Mouse (Mus musculus): ENCODE data around the gene Slc47a2.
A peak's percentile ranks its signal among the peaks of the same experiment; 100 is the strongest.

Slc47a2 gene

DNA sequence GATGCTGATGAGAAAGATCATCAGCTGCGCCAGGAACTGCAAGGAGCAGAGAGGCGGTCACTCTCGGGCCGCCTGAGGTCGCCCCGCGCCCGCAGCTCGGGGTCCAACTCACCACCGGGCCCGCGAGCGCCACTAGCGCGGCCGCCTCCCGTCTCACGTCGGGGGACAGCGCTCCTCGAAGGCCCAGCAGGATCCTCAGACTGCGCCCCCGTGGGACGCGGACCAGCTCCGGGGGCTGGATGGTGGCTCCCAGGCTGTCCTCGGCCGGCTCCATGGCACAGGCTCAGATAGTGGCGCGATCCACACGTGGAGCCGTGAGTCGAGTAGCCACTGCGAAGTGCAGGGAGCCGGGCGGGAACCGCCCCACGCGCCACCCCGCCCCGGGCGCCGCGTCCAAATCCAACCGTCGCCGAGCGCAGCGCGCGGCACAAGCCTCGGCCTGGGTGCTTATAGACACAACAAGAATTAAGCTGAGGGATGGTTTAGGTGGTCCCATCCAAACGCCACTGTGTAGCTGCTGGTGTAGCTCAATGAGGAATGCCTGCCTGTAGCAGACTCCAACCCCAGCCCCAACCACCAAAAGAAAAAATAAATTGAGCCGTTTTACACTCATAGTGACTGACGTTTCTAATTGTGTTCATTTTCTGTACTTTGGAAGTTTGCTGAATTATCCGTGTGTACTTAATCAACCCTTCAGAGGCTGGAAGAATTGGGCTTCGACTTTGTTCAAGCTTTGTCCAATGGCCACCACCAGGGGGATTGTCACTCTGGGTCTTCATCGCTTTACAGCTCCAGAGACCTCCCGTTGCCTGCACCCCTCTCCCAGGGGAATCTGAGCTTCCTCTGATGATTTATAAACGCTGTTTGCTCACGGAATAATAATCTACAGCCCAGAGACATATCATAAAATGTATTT is at the start of gene Slc47a2:
TSS of gene Slc47a2 (minus strand) at position 356 of the 916 bp plus-strand sequence.
- DNase-seq = peak; percentile 33 to 38

DNA sequence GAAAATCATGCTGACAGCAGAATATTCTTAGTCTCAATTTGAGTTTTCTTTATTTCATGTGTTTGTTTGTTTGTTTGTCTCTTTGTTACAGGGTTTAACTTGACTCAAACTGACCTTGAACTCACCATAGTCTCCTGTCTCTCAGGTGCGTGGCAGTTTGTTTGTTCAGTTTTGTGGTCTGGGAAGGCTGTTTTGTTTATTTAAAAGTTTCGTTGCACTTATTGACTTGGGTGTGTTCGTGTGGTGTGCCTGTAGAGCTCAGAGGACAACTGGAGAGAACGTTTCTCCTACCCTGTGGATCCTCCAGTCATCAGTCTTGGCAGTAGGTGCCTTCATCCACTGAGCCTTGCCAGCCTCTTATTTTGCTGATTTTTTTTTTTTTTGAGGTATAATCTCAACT is 46.3 kb upstream of the Slc47a2 start:
- no peak for DNase-seq

DNA sequence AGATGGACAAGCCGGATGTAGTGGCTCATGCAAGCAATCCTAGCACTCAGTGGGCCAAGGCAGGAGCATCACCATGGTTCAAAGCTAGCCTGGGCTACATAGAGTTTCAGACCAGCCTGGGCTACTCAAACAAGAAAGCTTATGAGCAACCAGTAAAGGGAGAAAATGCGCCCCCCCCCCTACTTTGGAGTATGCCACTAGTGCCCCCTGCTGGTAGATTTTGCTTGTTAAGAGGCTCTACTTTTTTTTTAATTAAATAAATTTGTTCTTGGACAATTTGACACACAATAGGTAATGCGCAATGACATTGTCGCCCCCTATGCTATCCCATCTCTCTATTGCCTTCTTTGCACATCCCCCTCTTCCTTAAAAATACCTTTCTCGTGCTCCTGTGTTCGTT is 45.4 kb upstream of the Slc47a2 start:
- peak in 1 of 2 experiments; percentile 23 for DNase-seq

DNA sequence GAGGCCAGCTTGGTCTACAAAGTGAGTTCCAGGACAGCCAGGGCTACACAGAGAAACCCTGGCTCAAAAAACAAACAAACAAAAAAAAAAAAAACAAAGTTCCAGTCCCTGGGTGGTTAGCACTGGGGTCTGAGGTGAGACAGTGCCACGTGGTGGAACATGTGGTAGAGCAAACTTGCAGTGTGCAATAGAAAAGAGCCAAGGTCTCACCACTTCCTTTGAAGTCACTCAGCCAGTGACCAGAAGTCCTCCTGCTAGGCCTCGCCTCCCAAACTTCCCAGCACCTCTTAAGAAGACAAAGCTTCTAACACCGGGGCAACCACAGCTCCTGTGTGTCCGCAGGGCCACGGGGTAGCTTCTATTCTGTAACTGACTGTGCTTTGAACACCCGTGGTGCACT is 44.6 kb upstream of the Slc47a2 start:
- no peak for DNase-seq

DNA sequence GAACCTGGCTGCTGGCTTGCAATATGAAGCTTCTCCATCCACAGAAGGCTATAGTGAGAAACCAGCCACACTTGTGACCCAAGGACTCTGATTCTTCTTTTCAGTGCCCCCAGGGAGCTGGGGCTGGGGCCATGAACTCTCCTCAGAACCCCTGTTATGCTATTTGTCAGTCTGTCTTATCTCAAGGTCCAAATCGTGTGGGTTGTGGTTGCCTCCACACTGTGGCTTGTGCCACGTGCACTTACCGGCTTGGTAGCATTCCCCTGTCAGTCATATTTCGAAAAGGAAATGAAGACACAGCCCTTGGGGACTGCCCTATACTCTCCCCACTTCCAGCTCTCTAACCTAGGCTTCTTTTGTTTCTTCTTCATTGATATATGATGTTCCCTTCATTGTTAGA is 43.1 kb upstream of the Slc47a2 start:
- no peak for DNase-seq

DNA sequence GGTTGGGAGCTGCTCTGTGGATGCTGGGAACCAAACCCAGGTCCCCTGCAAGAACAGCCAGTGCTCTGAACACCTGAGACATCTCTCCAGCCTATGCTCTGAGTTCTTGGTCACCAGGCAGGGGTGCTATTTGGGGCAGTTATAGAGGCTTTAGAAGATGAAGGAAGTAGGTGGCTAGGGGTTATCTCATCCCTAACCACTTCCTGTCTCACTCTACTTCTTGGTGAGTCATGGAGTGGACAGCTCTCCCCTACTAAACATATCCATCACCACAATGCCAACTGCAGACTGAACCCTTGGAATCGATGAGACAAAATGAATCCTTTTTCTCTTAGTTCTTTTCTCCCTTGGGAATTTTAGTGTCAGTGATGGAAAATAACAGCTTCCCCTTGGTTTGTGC is 38.6 kb upstream of the Slc47a2 start:
- no peak for DNase-seq

DNA sequence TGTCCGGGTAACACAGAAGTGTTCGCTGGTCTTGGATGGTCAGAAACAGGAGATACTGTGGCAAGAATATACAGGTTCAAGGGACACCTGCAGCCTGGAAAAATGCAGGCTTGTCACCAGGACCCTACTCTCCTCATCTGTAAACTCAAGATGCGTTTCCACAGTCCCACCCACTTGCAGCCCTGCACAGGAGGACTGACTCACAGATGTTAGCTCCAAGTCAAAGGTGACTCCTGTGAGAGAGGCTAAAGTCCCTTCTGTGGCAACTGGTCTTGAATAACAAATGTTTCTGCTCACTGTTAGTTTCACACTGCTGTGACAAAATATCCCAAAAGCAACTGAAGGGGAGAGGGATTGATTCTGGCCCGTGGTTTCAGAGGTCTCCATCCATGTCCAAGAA is 36.0 kb upstream of the Slc47a2 start:
- no peak for DNase-seq

DNA sequence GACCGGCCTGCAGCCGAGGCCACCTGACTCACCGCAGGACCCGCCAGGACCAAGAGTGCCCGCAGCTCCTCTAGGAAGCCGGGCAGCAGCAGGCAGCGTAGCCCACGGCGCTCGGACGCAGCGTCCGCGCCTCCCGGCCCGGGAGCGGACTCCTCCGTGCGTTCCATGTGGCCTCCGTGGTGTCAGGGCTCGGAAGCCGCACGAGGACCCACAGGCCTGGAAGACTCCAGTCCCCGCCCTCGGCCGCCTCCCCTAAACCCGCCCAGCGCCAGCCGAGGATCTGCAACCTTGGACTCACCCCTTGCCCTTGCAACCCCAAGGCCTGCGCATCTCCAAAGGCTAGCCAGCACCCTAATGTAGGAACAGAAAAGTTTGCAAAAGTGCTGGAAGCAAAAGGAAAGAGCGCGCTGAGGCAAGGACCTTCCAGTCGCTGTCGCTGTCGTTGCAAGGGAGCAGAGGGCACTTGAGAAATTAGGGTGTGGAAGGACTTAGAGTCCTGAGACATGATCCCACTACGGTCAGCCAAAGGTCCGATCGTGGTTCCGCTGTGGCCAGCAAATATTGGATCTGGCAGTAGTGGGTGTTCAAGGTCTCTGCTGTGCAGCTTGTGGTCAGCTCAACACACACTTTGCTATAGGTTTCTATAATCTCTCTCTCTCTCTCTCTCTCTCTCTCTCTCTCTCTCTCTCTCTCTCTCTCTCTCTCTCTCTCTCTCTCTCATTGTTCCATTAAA is 35.4 kb upstream of the Slc47a2 start, which contains the start of gene Slc47a1:
TSS of gene Slc47a1 (minus strand) at position 465 of the 733 bp plus-strand sequence.
- peak in 1 of 2 experiments; percentile 39 for DNase-seq

DNA sequence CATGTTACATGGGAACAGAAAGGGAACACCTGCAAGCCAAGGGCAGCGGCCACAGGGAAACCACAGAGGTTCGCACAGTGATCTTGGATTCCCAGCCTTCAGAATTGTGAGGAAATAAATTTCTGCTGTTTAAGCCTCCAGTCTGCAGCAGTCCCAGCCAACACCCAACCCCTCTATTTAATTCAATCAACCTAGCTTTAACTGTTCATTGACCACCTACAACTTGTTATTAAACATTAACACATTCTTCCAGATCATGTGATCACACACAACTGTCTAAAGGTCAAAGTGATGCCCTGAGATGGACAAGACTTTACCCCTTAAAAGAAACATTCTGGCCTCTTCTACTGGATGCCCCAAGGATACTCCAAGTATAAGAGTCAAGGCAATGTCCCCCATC is 26.0 kb upstream of the Slc47a2 start:
- no peak for DNase-seq

DNA sequence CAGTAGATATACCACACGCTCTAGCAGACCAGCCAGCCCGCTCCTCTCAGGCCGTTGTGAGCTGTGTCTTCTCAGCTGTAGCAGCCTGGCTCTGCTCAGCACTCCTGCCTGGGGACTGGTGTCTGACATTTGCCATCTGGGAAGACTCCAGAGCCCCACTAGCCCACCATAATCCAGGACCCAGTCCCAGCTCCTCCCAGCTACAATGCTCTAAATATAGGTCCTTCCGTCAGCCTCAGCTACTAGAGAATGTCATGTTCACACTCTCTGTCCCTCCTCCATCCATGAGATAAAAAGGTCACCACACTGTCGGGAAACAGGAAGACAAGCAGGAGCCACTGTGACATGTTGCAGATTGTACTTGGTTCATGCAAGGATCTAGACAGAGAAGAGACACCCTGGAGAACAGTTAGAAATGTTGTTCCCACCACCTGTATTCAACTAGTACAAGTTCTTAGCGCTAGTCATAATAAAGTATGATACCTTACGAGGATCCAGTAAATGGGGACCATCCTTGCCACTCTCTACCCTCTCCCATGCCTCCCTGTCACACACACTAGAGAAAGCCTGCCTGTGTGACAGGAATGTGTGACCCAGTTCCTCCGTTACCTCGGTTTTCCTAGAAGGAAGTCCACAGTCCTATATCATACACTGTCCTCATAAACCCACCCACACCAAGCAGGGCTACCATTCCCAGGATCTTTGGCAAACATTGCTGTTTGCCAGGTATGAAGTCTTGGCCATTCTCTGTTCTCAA is 24.0 kb upstream of the Slc47a2 start:
- DNase-seq = peak; percentile 12 to 72

DNA sequence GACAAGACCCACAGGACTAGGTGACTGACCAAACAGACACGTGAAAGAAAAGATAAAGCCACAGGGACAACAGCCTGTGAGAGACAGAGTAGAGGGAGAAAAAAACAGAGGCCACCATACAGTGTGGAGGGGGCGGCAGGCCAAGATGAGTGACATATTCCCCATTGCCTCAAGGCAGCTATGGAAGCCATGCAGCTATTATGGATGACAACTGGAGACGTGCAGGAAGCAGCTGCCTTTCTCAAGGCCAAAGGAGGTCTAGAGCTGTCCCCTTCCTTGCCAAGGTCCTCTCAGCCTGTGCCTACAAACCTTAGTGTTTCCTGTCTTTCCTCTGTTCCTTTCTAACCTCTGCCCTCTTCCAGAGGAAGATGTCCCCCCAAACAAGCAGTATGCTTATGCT is 23.3 kb upstream of the Slc47a2 start:
- DNase-seq = no peak

DNA sequence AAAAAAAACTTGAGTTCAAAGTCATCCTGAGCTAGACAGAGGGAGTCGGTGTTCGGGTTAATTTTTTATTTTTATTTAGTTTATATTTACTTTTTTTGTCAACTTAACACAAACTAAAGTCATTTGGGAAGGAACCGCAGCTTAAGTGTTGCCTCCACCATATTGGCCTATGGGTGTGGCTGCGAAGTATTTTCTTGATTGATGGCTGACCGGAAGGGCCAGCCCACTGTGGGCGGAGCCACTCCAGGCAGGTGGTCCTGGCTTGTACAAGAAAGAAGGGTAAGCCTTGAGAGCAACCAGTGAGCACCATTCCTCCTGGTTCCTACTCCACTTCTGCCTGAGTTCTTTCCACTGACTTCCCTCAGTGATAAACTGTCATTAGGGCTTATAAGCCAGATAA is 21.4 kb upstream of the Slc47a2 start:
- DNase-seq = no peak

DNA sequence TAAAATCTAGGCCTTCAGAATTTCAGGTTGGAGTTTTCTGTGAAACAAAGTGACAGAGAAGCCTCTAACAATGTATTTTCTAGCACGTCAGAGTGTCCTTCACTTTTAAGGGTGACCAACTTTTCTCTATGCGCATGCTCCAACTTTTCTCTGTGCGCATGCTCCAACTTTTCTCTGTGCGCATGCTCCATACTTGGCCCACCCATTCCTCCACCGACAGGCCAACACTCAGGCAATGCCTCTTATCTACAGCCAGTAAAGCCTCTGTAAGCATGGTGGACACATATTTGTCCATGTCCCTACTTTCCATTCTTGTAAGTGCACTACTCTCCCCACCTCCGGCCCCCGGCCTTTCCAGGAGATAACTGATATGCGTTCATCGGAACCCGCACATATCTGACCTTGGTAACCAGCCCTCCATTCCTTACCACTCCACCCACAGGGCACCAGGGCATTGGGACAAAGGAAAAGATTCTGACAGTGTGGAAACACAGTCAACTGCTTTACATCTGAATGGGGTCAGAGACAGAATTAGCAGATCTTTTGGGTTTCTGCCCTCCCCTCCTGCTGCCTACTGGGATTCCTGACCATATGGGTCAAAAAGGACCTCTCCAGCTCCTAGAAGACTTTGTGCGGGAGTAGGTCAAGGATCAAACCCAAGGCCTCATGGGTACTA is 19.0 kb upstream of the Slc47a2 start:
- DNase-seq = no peak

DNA sequence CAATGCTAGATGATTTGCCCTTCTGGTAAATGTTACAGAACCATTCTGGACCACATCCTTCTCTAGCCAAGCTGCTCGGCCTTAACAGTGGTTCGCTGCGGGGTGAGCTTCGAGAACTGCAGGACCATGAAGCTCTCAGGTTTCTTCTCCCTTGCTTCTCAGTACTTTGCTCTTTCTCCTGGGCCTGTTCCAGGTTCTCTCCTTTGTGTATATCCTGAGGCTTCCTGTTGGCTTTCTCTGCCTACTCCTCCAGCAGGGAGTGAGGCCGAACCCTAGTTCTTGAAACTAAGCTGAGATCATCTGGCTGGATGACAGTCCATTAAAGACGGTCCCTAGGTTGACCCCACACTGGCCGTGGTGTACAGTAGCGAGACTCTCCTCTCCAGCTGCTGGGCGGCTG is 13.9 kb upstream of the Slc47a2 start:
- DNase-seq = no peak

DNA sequence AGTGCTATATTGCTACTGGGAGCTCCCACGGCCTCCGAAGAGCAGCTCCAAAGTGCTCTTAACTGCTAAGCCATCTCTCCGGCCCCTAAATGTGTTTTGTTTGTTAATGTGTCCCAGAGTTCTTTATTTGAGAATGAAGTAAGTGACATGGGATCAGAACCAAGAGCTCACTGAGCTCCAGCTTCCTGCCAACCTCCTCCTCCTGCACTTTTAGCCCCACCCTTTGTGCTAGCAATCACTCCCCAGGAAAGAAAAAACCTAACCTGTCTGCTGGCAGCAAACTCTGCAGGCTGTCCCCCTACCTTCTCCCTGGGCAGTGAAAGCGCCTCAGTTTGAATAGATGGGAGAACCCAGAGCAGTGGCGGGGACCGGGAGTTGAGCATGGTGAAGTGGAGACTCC is 13.5 kb upstream of the Slc47a2 start:
- no peak for DNase-seq

DNA sequence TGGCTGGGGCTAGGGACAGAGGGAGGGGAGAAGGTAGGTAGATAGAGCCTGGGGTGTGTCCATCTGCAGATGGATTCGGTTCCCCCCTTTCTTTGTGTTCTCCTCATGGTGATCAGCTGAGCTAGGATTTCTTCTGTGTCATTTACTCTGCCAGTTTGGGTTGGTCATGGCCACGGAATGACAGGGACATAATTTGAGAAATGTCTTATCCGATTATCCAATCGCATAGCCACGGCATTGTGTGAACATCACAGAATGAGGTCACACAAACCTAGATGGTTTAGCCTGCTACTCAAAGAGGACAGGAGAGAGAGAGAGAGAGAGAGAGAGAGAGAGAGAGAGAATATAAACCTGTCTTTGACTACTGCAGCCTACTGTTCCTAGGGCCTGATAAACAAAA is 12.7 kb upstream of the Slc47a2 start:
- no peak for DNase-seq

DNA sequence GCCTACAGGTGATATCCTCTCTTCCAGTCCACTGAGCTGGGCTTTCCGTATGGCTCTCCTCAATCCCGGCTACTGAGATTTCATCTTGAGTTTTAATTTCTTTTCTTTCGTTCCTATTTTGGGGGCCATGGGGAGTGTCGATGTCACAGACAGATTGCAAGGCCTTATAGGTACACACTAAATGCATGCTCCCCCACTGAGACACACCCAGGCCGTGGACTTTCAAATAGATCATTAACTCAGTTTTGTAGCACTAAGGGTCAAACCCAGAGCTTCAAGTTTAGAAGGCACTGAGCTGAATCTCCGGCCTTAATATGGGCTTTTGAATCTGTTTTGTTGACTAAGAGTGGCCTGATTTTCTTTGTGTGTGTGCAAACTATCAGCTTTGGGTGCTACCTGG is 11.7 kb upstream of the Slc47a2 start:
- no peak for DNase-seq

DNA sequence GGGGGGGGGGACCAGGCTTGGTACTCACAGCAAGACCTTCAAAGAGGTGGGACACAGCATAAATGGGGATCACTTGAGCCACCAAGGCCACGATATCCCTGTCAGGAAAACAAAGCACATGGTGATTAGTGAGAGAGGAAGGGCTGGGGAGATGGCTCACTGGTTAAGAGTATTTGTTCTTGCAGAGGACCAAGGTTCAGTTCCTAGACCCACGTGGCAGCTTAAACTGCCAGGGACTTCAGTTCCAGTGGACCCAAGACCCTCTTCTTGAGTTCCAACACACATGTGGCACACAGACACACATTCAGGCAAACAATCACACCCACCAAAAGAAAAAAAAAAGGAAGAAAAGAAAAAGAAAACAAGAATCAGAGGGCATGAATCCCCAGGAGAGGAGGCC is 10.4 kb upstream of the Slc47a2 start:
- DNase-seq = no peak

DNA sequence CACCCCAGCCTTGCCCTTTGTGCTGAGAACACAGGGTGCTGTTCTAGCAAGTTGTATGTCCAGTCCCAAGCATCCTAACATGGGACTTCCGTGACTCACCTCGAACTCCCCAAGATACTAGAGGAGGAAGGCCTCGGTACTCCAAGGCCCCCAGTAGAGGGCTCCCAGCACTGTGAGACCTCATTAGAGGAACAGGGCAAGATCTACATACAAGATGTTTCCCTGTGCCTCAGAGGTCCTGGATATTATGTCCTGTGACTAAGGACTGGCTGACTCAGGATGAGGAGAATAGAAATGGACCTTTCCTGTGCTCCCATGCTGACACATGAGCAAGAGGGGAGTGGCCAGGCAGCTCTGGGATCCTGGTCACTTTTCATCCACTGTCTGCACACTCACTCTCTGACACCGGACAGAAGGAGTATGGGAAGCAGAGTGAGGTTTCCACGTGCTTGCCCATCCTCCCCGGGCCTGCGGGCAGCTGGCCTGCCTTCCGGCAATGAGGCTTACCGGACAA is 9.5 kb upstream of the Slc47a2 start:
- no peak for DNase-seq

DNA sequence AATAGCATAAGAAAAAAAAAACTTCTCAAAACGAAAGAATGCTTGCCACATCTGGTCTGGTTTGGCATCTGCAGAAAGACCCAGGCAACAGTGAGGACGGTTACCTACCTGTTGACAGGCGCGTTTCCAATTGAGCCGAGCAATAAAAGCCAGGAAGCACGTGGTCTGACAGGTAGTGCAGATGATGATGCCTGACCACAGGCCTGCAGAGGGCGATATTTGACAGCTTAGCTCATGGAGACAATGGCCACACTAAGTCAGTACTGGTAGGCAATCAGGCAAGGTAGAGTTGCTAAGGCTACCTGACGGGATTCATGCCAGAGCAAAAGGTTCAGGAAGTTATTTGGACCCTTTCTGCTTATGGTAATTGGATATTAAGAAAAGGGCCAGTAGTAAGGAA is 6.7 kb upstream of the Slc47a2 start:
- DNase-seq = peak; percentile 69 to 83

DNA sequence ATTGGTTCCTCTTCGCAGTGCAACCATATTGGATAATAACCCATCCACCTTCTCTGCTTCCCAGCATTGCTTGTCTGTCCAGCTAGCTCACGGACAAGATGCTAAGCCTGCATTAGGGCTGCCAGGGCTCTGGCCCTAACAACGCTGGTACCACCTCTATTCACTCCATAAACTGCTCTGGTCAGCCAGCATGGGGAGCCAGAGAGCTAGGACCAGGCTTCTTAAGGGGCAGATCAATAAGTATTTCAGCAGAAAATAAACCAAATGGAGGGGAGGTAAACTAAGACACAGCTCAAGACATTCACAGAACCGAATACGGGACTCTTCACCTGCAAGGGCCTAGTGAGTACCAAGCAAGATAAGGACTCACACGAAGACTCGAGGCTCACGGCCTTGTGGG is 3.5 kb upstream of the Slc47a2 start:
- DNase-seq = no peak

DNA sequence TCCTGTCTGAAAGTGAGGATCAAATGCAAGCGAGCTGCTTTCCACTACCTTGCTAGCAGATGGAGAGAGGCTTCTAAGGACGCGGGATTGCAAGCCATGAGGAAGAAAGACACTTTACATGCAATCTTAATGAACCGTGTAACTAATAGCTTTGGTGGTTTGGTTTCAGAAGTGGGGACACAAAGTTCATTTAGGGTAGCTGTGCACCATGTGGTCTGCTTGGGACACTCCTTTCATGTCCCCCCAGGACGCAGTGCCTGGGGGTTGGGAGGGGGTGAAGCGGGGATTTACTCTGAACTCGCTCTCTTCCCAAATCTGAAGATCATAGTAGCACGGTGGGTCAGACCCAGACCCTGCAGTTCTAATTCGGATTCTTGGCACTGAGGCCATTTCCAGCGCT is 689 bp downstream of the Slc47a2 start:
- DNase-seq = no peak

DNA sequence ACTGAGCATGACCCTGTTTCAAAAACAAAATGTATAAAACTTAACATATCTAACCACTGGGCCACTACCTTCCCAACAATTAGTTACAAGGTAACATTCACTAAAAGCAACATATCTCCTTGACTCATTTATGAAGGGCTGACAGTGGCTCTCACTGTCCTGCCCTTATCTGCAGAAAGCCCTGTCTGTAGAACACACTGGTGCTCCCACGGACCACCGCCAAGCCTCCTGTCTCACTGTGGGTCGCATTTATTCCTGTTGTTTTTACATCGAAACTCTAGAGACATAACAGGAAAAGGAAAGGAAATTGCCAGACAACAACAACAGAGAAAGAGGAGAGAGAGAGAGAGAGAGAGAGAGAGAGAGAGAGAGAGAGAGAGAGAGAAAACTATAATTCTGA is 1.4 kb downstream of the Slc47a2 start:
- no peak for DNase-seq

Measured in lung, postnatal 4 days (tissue).